Mouse (Mus musculus) limb, embryonic 12.5 days (tissue): ENCODE data around the gene Cngb1. TPM values are rescaled to one million over a fixed set of nuclear protein-coding genes. Genes with fewer than 3 reads are reported as not detected.
A peak's percentile ranks its signal among the peaks of the same experiment; 100 is the strongest.
"Not testable (repeated sequence)": the region's sequence is repeated elsewhere in the genome, so short reads cannot be mapped to it uniquely, and the experiment has no call there.

Experiments
- ATAC-seq: fragments of 200-750 bp; cut with Nextera tagmentation; 2 replicates; pipeline ENCODE4 v1.8.0; 2017; ENCODE audit warnings: low read depth, moderate TSS enrichment; ENCODE audit not compliant: insufficient number of reproducible peaks, insufficient read depth, low FRiP score, low TSS enrichment
- H3K27ac ChIP-seq: fragments of 300-500 bp; sonication (generic); 2 replicates; pipeline ENCODE4 v1.5.1; 2016; ENCODE audit warnings: mild to moderate bottlenecking, moderate library complexity
- H3K27me3 ChIP-seq: fragments of 300-500 bp; sonication (generic); 2 replicates; pipeline ENCODE4 v1.6.1; 2016; ENCODE audit warnings: mild to moderate bottlenecking, moderate library complexity
- H3K36me3 ChIP-seq: fragments of 300-500 bp; sonication (generic); 2 replicates; pipeline ENCODE4 v1.6.1; 2016; ENCODE audit warnings: mild to moderate bottlenecking, moderate library complexity
- H3K4me1 ChIP-seq: fragments of 300-500 bp; sonication (generic); replicated peaks from 2 replicates; pipeline ENCODE4 v1.6.1; 2016
- H3K4me2 ChIP-seq: fragments of 300-500 bp; sonication (generic); 2 replicates; pipeline ENCODE4 v1.6.1; 2016; ENCODE audit warnings: mild to moderate bottlenecking, moderate library complexity
- H3K4me3 ChIP-seq: fragments of 300-500 bp; sonication (generic); replicated peaks from 2 replicates; pipeline ENCODE4 v1.5.1; 2016; ENCODE audit warnings: mild to moderate bottlenecking
- H3K9ac ChIP-seq: fragments of 300-500 bp; sonication (generic); replicated peaks from 2 replicates; pipeline ENCODE4 v1.6.1; 2016; ENCODE audit warnings: mild to moderate bottlenecking, moderate library complexity
- H3K9me3 ChIP-seq: fragments of 300-500 bp; sonication (generic); 2 replicates; pipeline ENCODE4 v1.6.1; 2016; ENCODE audit warnings: mild to moderate bottlenecking, moderate library complexity
- WGBS: fragments of 180-500 bp; shearing (Covaris S2); methylation state at CpG from one replicate; pipeline ENCODE4 v1.1.7; 2016; 5-methylcytosine and 5-hydroxymethylcytosine counted together
- polyA plus RNA-seq: library from polyadenylated mRNA; unstranded; fragments of >200 nt; fragmentation: Nextera tagmentation; extraction: Ambion mirVana; gene quantifications from 2 replicates; pipeline ENCODE4 v1.2.1, GENCODE M21; 2016

Cngb1 gene
- polyA plus RNA-seq, 1 experiment from 2014 or later: 0.26 TPM

DNA sequence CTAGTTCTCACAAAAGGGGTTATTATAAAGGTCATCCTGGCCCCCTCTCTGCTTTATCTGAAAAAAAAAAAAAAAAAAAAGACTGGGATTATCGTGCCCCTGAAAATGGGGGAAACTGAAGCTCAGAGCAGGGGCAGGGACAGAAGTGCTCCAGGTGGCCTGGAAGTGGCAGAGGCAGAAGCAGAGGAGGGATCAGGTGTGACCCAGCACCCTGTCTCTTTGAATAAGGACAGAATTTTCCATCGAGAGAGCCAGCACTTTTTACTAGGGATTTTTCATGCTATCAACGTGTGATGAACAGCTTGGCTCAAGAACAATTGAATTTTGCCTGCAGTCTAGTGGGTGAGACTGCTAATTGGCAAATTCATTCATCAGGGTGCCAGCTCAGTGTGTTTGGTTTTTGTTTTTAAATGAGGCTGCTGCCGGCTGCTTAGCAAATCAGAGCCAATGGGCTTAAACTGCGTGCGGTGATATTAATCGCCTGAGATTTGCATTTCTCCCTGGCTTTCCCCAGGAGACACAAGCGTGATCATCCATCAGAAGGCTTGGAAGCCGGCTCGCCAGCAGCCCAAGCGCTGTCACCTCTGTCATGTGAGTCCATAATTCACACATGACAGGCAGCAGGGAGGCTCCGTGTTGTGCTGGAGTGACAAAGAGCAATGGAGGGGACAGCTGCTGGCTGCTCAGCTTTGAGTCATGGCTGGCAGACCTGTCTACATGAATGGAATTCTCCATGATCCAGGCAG is 63.4 kb downstream of the Cngb1 start:
- ATAC-seq: no peak
- no peak overlapping the region for H3K4me2 ChIP-seq
- WGBS: 50% methylated on average over 12 of the region's 12 CpGs
- peaks cover 11% of the 10 kb centered on the region for H3K4me1 ChIP-seq
- no peak overlapping the region for H3K27ac ChIP-seq
- H3K9me3 ChIP-seq: no peaks in the 10 kb centered on the region
- no peak overlapping the region for H3K9ac ChIP-seq
- no peaks in the 10 kb centered on the region for H3K27me3 ChIP-seq
- H3K36me3 ChIP-seq: no peaks in the 10 kb centered on the region
- H3K4me3 ChIP-seq: no peak overlapping the region

DNA sequence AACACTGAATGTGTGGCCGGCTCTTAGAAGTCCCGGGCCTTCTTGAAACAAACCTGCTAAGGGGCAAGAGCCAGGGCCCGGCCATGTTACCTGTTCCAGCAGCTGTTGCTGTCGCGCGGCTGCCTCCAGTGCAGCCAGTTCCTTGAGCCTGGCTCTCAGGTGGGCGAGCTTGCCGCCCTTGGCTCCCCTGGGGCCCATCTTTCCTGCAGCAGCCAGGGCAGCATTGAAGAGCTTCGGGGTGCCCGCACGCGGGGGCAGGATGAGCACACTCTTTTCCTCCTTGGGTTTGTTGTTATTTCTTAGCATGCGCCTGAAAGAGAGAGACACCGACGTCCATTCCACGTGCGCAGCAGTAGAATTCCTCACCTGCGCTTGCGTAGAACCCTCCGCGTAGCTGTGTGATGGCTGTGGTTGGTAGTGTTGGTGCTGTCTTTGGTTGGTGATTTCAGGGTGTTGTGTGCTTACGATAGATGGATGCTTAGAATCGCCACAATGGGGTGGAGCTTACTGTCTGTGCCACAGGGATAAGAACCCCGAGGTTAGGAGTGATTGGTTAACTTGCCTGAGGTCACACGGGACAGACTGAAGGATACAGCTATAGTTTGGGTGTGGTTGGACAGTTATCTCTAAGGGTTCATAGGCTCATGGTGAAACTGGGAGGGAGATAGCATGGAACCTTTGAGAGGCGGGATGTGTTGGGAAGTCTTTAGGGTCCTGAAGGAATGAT is 64.1 kb downstream of the Cngb1 start:
- Histone ChIP-seq H3K27me3 (no peaks in the 10 kb centered on the region), H3K4me3 (no peak overlapping the region), H3K9me3 (no peaks in the 10 kb centered on the region), H3K4me2 (no peak overlapping the region), H3K27ac (no peak overlapping the region), H3K9ac (no peak overlapping the region), H3K36me3 (no peaks in the 10 kb centered on the region), H3K4me1 (peaks cover 11% of the 10 kb centered on the region)
- WGBS: 87% methylated on average over 26 of the region's 26 CpGs
- no peak for ATAC-seq

DNA sequence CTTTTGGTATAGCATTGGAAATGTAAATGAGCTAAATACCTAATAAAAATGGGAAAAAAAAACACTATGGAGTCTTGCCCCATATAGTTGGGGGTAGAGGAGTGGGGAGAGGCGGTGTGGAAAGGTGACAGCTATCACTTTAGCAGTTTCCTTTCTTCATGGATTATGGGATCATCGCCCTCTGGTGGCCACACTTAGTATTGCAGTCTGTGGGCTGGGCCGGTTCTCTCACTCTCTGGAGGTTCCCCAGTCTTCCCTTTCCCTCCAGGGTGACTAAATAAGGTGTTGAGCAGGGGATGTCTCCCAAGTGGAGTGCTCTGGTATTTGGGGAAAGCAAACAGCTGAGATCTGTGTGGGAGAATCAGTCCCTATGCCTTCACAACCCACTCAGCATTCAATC is 70.7 kb downstream of the Cngb1 start:
- Histone ChIP-seq H3K27ac (no peak overlapping the region), H3K9ac (no peak overlapping the region), H3K27me3 (no peaks in the 10 kb centered on the region), H3K9me3 (peaks cover 4% of the 10 kb centered on the region; the same call in 1 of the 2 replicates), H3K4me3 (no peak overlapping the region), H3K36me3 (no peaks in the 10 kb centered on the region), H3K4me1 (no peaks in the 10 kb centered on the region), H3K4me2 (no peak overlapping the region)
- ATAC-seq: no peak
- WGBS: 4% methylated on average over 3 of the region's 3 CpGs

DNA sequence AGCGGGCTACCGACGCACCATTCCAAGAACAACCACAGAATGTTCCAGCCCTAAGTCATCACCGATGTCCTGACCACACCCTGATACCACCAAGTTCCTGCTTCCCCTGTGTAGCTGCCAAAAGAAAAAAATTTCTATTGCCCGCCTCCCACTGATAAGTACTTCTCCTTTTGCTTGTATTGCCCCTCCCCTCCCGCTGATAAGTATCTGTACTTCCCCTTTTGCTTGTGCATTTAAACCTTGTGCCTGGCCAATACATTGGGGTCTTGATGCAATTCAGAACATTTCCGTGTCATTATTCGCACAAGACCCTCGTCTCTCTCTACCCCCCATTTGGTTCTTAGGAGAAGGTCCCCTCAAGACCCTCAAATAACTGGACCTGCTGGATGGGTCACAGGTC is 76.3 kb downstream of the Cngb1 start:
- not testable (repeated sequence) for H3K27me3 ChIP-seq, H3K4me1 ChIP-seq, H3K36me3 ChIP-seq, H3K9me3 ChIP-seq, H3K27ac ChIP-seq, H3K9ac ChIP-seq, ATAC-seq, H3K4me2 ChIP-seq, H3K4me3 ChIP-seq
- 93% methylated on average over 9 of the region's 9 CpGs for WGBS

DNA sequence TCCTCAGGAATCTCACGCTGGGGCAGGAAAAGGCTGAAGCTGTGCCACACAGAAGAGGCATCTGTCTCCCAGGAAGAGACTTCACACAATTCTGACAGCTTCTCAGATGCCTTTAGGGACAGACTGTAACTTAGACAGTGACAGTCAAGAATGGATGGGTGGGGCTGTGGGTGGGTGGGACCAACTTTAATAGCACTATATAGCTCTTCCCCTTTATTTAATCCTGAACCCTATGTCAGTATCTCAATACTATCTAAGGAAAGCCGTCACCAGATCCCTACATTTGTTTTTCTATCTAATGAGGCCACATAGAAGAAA is 79.3 kb downstream of the Cngb1 start:
- 46% methylated on average over 2 of the region's 2 CpGs for WGBS

DNA sequence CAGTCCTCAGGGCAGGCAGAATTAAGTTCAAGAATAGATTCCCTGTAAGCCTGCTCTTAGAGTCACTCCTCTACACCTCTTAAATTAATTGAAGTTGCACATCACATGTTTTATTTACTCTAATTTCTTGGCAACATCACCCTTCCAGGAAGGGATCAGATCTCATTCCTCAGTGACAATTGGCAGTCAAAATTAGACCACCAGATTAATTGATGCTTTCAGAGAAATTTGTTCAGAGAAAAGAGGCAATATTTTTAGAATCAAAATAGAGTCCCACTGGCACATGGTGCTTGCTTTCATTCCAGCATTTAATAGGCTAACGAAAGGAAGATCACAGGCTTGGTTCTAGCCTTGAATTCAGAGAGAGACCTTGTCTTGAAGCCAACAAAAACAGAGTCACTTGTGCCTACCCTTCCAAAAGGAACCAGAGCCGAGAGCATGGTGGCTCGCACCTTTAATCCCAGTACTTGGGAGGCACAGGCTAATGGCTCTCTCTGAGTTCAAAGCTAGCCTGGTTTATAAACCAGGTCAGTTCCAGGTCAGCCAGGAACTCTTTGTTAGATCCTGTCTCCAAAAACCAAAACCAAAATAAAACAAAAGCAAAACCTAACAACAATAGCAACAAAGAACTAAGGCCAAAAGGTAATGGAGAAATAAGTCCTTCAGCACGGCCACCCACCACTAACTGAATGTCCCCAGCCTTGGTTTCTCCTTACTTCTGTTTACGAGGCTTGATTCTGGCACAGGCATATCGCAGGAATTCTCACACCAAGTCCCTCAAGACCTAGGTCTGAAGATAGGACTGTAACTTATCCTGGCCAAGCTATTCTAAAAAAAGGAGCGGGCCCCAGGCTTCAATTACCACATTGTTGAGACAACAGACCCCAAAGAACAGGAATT is 79.9 kb downstream of the Cngb1 start:
- Histone ChIP-seq H3K9me3 (no peaks in the 10 kb centered on the region), H3K4me2 (no peak overlapping the region), H3K9ac (no peak overlapping the region), H3K4me3 (no peak overlapping the region), H3K4me1 (peaks cover 6% of the 10 kb centered on the region), H3K36me3 (no peaks in the 10 kb centered on the region), H3K27me3 (no peaks in the 10 kb centered on the region), H3K27ac (0 out of 2 replicates have a peak overlapping the region, but pooled peaks have one; percentile 29)
- 34% methylated on average over 7 of the region's 7 CpGs for WGBS
- no peak for ATAC-seq

More for the DNA sequence above, 79.3 kb downstream of the Cngb1 start:
- H3K27me3 ChIP-seq: no peaks in the 10 kb centered on the region
- no peak overlapping the region for H3K4me2 ChIP-seq
- peaks cover 6% of the 10 kb centered on the region for H3K4me1 ChIP-seq
- no peaks in the 10 kb centered on the region for H3K36me3 ChIP-seq
- no peaks in the 10 kb centered on the region for H3K9me3 ChIP-seq
- H3K27ac ChIP-seq: 0 out of 2 replicates have a peak overlapping the region, but pooled peaks have one; percentile 29
- no peak overlapping the region for H3K9ac ChIP-seq
- no peak overlapping the region for H3K4me3 ChIP-seq
- ATAC-seq: no peak

DNA sequence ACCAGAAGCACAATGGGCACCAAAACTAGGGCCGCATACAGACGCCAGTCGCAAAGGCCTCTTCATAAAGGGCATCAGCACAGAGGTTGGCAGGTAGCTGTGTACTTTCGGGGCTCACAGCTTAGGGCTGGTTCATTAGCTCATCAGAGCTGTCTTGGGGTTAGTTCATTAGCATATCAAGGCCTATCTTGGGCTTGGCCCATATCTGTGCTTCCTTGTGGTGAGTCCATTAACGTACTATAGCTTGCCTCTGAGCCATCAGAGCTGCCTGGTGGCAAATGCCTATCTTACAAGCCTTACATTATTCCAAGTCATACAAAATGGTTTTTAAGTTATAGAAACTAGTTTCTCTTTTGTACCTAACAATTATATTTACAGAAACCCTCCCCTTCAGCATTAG is 82.4 kb downstream of the Cngb1 start:
- H3K27me3 ChIP-seq: no peaks in the 10 kb centered on the region
- no peak overlapping the region for H3K27ac ChIP-seq
- H3K4me1 ChIP-seq: peaks cover 6% of the 10 kb centered on the region
- no peaks in the 10 kb centered on the region for H3K9me3 ChIP-seq
- 90% methylated on average over 5 of the region's 5 CpGs for WGBS
- H3K4me3 ChIP-seq: no peak overlapping the region
- H3K4me2 ChIP-seq: no peak overlapping the region
- H3K9ac ChIP-seq: no peak overlapping the region
- ATAC-seq: no peak
- no peaks in the 10 kb centered on the region for H3K36me3 ChIP-seq

DNA sequence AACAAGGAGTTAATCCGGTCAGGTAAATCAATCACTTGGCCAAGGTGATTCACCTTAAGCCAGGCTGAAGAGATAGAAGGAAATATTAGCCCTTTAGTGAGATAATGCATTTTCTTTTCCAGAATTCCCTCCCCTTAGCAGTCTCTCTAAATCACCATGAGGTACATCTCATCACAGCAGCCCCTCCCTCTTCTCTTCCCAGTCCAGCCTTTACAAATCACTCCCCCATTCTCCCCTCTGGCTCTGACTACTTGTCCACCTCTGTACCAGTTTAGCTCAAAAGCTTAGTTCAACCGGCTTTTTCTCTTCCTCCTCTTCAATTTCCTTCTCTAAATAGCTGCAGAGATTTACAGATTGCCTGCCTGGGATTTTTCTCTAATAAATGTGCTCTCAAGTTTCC is 85.3 kb downstream of the Cngb1 start:
- Histone ChIP-seq H3K9me3 (no peaks in the 10 kb centered on the region), H3K4me1 (no peaks in the 10 kb centered on the region; the same call in 1 of the 2 replicates), H3K27ac (no peak overlapping the region), H3K36me3 (no peaks in the 10 kb centered on the region), H3K27me3 (no peaks in the 10 kb centered on the region), H3K4me2 (no peak overlapping the region), H3K4me3 (no peak overlapping the region), H3K9ac (no peak overlapping the region)
- WGBS: 32% methylated on average over 2 of the region's 2 CpGs
- no peak for ATAC-seq

DNA sequence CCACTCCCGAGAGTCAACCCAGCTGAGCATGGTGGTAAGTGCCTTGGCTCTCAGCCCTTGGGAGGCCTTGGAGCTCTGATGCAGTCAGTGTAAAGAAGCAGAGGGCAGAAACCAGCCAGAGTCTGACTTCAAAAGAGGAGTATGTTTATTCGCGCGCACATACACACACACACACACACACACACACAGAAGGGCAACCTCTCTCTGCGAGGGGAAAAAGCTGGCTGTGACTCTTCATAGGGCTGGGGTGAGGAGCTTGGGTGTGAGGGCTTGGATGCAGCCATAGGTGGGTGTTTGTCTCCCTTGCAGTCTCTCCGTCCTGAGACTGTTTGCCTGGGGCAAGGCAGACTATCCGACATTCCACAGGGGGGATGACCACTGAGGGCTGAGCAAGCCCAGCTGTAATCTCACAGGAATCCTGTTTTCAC is 85.8 kb downstream of the Cngb1 start:
- Histone ChIP-seq H3K4me2 (no peak overlapping the region), H3K36me3 (no peaks in the 10 kb centered on the region), H3K9ac (no peak overlapping the region), H3K27ac (no peak overlapping the region), H3K4me3 (no peak overlapping the region), H3K4me1 (no peaks in the 10 kb centered on the region), H3K27me3 (no peaks in the 10 kb centered on the region), H3K9me3 (no peaks in the 10 kb centered on the region)
- WGBS: 45% methylated on average over 7 of the region's 7 CpGs
- no peak for ATAC-seq

DNA sequence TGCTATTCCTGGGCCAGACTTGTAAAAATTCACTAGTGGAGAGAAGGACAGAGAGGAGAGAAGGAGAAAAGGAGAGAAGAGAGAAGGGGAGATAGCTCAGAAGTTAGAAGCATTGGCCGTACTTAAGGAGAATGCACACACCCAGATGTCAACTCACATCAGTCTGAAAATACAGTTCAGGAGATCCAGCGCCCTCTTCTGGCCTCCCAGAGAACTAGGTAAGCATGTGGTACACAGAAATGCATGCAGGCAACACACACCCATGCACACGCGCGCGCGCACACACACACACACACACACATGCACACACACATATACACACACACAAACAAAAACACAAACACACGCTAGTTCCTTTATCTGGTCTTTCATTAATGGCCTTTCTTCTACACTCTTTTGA is 86.8 kb downstream of the Cngb1 start:
- H3K27me3 ChIP-seq: no peaks in the 10 kb centered on the region
- 90% methylated on average over 8 of the region's 8 CpGs for WGBS
- ATAC-seq: no peak
- no peak overlapping the region for H3K4me2 ChIP-seq
- no peaks in the 10 kb centered on the region for H3K9me3 ChIP-seq
- H3K4me1 ChIP-seq: no peaks in the 10 kb centered on the region
- no peaks in the 10 kb centered on the region for H3K36me3 ChIP-seq
- H3K9ac ChIP-seq: no peak overlapping the region
- H3K4me3 ChIP-seq: no peak overlapping the region
- H3K27ac ChIP-seq: no peak overlapping the region

DNA sequence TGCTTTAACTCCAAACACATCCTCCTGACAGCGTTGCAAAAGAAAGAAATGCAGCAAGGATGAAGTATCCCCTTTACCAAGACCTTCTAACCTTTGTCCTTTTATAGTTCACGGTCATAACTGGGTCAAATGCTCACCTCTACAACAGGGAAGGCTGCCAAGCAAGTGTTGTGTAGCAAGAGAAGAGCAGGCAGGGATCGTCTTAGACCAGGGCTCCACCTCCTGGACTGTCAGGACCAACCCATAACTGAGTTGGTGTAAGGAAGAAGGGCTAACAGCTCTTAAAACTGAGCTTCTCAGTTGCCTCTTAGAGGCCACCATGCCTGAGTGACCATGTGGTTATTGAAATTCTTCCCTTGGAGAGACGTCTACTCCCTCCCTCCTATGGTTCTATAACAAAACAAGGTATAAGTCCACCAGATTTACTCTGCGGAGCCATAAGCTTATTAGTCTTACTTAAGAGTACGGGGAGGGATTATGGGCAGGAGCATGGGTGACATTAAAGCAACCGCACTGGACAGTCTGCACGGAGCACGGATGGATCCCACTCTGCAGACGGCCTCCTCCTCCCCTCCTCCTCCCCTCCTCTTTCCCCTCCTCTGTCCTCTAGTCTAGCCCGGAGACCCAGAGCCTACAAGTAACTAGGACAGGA is 90.5 kb downstream of the Cngb1 start:
- Histone ChIP-seq H3K27me3 (peaks cover 4% of the 10 kb centered on the region; the same call in 1 of the 2 replicates), H3K4me1 (no peaks in the 10 kb centered on the region), H3K4me3 (no peak overlapping the region), H3K27ac (no peak overlapping the region), H3K9me3 (no peaks in the 10 kb centered on the region), H3K4me2 (no peak overlapping the region), H3K36me3 (no peaks in the 10 kb centered on the region), H3K9ac (no peak overlapping the region)
- WGBS: 79% methylated on average over 11 of the region's 11 CpGs
- no peak for ATAC-seq
